Mouse (Mus musculus): Measurements from ENCODE around the gene Agap1.
"Not testable (repeated sequence)": the region's sequence is repeated elsewhere in the genome, so short reads cannot be mapped to it uniquely, and the experiment has no call there.

The Agap1 gene

DNA sequence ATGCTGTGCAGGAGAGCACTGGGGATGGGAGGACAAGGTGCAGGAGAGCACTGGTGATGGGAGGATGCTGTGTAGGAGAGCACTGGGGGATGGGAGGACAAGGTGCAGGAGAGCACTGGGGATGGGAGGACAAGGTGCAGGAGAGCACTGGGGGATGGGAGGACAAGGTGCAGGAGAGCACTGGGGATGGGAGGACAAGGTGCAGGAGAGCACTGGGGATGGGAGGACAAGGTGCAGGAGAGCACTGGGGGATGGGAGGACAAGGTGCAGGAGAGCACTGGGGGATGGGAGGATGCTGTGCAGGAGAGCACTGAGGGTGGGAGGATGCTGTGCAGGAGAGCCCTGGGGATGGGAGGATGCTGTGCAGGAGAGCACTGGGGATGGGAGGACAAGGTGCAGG, 47.3 kb downstream of the Agap1 start:
- not testable (repeated sequence) for DNase-seq (ENCODE audit: low read depth)

- DNase-seq (ENCODE audit: low read depth) = no peak
Measured at GRCm38 (mm10) chr1:89509196-89509595, 54.6 kb downstream of the Agap1 start.

- no peak for DNase-seq (ENCODE audit: low read depth)
Measured at GRCm38 (mm10) chr1:89509763-89510340, 55.2 kb downstream of the Agap1 start.

GRCm38 (mm10) chr1:89510731-89511130, 56.1 kb downstream of the Agap1 start:
- no peak for DNase-seq (ENCODE audit: low read depth)

GRCm38 (mm10) chr1:89513616-89514283, 59.1 kb downstream of the Agap1 start:
- no peak for DNase-seq (ENCODE audit: low read depth)

DNA sequence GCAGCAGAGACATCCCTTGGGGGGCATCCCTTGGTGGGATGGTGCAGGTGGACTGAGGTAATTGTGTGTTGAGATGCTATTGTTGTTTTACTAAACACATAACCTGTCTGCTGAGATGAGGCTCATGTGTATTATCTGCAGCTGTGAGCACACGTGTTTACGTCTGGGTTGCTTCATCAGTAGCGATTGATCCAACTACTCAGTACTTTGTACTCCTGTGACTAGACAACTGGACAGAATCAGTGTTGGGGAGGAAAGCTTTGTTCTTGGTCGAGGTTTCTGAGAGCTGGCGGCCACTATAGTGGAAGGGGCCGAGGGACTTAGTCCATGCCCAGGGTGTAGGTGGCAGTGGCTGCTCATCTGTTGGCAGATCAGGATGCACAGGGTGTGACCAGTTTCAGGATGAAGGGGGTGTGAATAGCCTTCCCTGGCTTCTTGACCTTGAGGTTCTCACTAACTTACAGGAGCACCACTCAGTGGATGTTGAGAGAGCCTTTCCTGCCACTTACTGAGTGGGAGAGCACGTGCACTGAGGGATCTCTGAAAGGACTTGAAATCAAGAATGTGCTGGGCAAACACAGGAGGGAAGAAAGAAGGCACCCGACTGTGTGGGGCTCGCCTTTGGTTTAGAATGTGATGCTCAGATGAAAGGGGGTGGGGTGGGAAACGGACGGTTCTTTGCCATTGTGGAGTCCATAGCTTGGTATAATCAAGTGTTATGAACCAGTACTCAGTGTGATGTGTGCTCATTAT, 61.4 kb downstream of the Agap1 start:
- DNase-seq (ENCODE audit: low read depth) = no peak

- DNase-seq (ENCODE audit: low read depth) = no peak
Measured at GRCm38 (mm10) chr1:89517817-89518216, 63.2 kb downstream of the Agap1 start.

GRCm38 (mm10) chr1:89519914-89520643, 65.5 kb downstream of the Agap1 start:
- DNase-seq (ENCODE audit: low read depth) = no peak

GRCm38 (mm10) chr1:89521406-89521805, 66.8 kb downstream of the Agap1 start:
- DNase-seq (ENCODE audit: low read depth) = no peak

DNA sequence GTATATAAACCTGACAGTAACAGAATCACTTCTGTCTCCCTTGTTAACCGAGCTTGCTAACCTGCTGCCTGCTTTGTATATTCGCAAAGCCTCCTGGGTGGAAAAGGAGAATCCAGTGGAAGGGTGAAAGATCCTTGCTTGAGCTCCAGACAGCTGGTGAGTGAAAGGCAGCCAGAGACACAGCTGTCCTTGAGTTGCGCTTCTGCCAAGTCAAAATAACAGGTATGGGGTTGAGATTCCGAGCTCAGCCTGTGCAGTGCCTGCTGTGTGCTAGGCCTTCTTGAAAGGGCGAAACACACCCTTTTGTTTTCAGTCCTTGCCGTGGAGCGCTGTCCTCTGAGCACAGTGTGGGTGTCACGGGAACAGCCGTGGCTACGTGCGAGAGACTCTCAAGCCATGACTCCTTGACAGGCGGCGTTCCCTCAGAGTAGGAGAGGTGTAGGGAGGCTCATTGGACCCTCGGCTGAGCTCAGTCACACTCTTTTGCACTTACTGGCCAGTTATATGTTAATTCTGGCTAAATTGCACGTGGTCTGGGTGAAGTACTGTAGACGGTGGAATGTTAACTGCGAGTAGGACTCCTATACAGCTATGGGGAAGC, 67.4 kb downstream of the Agap1 start:
- DNase-seq (ENCODE audit: low read depth) = no peak

GRCm38 (mm10) chr1:89524369-89524768, 69.8 kb downstream of the Agap1 start:
- peak; percentile 64 for DNase-seq (ENCODE audit: low read depth)

DNA sequence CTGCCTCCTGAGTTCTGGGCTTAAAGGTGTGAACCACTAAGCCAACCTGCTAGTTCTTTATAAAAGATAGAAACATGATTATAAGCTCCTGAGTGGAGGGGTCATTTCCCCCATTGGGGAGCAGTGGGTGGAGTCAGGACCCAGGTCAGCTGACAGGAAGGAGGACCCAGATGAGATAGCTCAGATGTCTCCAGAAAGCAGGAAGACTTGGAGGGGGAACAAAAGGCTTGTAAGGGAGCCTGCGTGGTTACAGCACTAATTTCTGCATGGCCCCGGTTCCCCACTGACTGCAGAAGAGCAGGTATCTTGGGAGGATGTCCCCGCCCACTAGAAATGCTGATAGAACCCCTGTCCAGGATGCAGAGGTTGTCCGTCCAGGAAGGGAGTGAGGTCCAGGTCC, 70.4 kb downstream of the Agap1 start:
- DNase-seq (ENCODE audit: low read depth) = no peak

DNA sequence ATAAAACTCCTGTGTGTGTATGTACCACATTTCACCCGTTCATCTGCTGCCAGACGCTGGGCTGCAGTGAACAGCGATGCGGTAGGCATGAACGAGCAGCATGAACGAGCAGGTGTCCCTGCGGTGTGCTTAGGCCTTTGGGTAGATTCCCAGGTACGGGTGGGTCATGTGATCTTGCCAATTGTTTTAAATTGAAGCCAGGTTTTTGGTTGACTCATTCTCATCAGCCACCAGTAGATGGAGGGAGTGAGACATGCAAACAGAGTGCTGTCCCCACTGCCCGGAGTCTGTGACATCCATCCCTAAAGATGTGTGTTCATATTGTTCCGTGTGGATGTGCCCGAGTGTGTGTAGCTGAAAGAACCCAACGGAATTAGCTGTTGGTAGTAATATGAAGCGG, 71.2 kb downstream of the Agap1 start:
- peak; percentile 2 for DNase-seq (ENCODE audit: low read depth)

- no peak for DNase-seq (ENCODE audit: low read depth)
Measured at GRCm38 (mm10) chr1:89528671-89529276, 74.2 kb downstream of the Agap1 start.

- DNase-seq (ENCODE audit: low read depth) = no peak
Measured at GRCm38 (mm10) chr1:89533702-89534101, 79.1 kb downstream of the Agap1 start.

GRCm38 (mm10) chr1:89535206-89535605, 80.6 kb downstream of the Agap1 start:
- no peak for DNase-seq (ENCODE audit: low read depth)

DNA sequence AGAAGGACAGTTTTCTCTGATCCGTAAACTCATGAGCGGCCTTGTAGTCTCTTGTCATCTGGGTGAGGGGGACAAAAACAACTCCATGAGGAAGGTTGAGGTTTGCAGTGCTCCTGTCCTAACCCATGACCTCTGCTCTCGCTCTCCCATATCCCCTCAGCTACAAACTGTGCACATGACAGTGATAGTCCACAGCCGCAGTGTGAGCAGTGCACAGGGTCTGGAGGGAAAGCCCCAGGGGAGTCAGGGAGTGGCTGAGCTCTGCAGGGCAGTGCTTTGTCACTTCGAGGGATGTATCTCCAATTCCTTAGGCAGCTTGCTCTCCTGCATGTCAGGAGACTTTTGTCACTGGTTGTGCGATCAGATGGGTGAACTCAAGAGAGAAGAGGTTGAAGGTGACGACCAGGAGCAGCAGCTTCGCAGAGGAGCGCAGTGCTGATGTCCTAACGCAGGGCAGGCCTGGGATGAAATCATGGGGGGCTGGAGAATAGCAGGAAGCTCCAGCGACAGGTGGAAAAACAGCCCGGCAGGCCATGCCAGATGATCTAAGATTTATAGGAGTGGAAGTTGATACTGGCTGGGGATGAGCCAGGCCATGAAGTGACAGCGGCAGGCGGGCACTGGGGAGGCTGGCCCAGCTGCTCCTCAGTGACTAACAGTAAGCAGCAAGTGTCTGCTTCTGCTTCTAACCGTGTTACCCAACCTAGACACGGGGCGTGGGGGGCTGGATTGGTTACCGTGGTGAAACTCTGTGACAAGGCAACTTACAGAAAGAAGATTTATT, 83.7 kb downstream of the Agap1 start:
- DNase-seq (ENCODE audit: low read depth) = no peak

DNA sequence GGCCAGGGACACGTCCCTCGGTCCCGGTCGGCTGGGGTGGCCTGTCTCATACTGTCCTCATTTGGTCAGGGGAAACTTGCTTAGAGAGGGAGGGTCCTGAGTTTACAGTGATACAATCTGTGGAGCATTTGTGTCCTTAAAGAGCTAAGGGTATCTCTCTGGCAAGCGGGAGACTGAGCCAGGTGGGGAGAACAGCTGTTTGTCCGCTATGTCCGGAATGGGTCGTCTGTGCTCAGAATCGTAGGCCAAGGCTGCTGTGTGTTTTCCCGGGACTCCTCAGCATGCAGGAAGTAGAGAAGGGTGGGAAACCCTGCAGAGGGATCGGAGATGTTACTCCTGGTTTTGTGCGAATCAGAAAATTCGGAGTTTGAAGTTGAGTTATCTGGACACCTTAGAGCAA, 84.5 kb downstream of the Agap1 start:
- DNase-seq (ENCODE audit: low read depth) = no peak

DNA sequence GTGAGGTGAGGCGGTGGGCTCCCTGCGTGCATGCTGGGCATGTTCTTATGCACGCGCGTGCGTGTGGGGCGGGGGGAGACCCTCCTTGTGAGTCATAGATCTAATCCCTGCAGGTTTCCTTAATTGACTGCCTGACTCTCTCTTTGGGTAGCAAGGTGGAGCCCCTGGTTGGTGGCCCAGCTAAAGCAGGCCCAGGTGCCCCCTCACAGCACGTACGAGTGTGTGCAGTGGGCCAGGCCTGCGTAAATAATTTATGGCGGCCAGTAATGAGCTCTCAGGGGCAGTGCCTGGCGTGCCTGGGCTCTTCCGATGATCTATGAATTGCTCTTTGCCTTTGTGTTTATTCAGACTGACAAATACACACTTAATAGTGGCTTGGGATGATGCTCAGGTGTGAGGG, 86.5 kb downstream of the Agap1 start:
- DNase-seq (ENCODE audit: low read depth) = no peak

GRCm38 (mm10) chr1:89542464-89542863, 87.9 kb downstream of the Agap1 start:
- DNase-seq (ENCODE audit: low read depth) = no peak

GRCm38 (mm10) chr1:89543312-89543711, 88.7 kb downstream of the Agap1 start:
- no peak for DNase-seq (ENCODE audit: low read depth)

Data from induced T-regulatory cell, adult 2 months (primary cell).